Mouse (Mus musculus): Measurements from ENCODE around the gene Il17rd.

Il17rd gene

DNA sequence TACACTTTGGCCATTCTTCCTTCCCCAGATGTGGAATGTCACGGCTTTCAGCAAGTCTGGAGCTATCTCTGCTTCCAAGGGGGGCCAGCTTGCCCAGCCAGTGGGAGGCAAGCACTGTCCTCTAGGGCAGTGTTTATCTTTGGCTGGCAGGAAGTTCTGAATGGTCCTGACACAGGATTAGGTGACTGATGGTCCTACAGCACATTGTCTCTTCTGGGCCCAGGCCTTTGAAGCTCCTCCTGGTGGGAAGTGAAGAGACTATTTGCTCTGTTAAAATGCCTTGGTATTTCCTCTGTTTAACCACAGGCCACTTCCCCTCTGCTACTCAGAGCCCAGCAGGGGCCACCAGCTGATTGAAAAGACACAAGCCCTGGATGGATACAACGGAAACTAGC is 6.2 kb downstream of the Il17rd start:
- no peak for DNase-seq (ENCODE audit: low spot score)

DNA sequence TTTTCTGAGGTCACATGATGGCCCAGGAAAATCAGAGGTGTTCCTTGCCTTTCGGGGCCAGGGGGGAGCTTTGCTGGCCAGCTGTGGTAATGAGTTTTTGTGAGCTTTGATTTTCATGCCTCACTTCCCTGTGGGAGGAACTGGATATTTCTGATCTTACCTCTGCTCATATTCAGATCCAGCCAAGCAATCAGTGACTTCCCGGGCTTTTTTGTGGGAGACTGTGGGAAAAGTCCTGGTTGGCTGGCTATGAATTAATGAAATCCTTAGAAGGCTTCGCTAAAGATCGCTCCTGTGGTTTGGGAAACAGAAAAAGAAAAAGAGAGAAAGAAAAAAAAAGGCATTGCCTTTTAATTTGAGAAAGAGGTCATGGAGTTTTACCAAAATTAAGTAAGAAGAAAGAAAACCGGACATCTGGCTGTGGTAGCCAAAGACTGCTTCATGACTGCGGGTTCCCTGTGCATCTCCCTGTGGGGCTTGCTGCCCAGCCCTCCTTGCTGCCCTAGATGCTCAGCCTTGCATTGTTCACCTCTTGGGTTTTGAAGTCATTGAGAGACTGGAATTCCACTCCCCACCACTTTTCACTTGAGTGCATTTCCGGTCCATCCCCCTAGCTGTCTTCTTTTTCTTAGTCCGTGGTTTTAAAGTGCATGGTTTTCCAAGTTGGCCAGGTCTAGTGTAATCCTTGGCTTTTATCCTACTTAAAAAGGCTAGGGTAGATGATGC is 9.7 kb downstream of the Il17rd start:
- no peak for DNase-seq (ENCODE audit: low spot score)

GRCm38 (mm10) chr14:27050043-27050442 is 11.3 kb downstream of the Il17rd start:
- no peak for DNase-seq (ENCODE audit: low spot score)

DNA sequence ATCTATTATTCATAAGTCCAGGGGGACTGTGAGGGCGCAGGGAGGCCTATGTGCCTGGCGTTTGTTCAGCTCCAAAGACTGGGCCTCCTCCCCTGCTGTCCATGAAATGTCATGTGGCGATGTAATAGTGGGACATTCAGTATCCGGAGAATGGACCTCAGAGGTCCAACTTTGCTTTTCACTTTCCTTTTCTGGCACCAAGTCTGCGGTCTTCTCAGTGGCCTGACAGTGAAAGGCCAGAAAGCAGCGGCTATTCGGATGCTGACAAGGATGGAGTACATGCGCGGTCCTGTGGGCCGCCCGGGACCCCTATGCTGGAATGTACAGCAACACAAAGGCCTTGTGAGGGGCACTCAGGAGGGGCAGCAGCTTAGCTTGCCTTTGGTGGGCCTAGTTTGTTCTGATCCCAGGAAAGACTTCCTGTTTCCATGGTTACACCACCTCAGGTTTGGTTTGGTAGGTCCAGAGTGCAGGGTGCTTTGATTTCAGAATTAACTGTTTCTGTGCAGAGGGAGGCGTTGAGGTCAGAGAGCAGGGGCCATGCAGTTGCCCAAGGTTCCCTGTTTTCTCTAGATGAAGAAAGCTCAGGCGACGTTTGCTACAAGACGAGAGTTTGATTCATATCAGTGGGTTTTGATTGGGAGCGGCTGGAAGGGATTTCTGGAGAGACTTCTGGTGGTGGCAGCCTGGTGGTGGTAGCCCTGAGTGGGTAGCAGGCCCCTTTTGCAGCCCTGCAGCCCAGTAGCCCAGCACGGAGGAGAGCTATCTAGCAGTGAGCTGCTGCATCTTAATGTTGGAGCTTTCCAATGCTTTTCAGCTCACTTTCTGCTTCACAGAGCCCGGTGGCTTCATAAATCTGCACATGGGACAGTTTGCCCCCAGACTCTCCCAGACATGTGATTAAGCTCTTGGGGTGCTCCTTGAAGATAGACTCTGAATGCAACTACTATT is 12.1 kb downstream of the Il17rd start:
- DNase-seq (ENCODE audit: low spot score), result no peak

- no peak for DNase-seq (ENCODE audit: low spot score)
Measured at GRCm38 (mm10) chr14:27051511-27051895, 12.8 kb downstream of the Il17rd start.

GRCm38 (mm10) chr14:27058535-27059223 is 19.9 kb downstream of the Il17rd start:
- DNase-seq (ENCODE audit: low spot score), result no peak

- DNase-seq (ENCODE audit: low spot score), result no peak
Measured at GRCm38 (mm10) chr14:27059224-27059558, 20.4 kb downstream of the Il17rd start.

- DNase-seq (ENCODE audit: low spot score), result no peak
Measured at GRCm38 (mm10) chr14:27063338-27063737, 24.6 kb downstream of the Il17rd start.

DNA sequence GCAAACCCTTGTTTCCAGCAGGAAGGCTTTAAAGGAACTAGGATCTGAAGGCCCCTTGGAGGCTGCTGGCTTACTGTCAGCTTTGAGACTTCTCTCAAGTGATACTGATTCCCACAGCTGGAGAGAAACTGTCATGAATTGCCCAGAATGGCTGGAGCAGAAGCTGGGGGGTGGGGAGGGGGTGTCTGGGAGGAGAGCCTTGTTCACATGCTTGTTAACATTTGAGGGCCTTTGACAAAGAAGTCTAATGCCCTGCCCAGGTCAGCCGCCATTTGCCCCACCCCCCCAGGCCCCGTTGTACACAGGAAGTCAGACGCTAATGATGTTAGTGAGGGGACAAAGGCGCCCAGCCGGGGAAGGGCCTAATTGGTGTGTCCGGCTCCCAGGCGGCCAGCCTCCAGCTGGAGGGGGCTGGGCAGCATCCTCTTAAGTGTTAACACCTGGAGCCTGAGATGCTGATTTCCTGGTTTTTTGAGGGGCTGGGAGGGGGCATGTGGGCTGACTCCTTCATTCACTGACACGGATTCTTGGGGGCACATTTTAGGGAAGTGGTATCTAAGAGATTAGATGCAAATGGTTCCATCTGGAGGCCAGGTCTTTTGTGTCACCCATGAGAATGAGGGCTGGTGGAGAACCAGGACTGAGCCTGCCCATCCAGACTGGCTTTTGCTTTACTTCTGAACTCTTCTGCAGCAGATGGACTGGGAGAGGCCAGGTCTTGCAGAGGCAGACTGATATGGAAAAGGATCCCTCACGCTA is 27.6 kb downstream of the Il17rd start:
- DNase-seq (ENCODE audit: low spot score), result no peak

DNA sequence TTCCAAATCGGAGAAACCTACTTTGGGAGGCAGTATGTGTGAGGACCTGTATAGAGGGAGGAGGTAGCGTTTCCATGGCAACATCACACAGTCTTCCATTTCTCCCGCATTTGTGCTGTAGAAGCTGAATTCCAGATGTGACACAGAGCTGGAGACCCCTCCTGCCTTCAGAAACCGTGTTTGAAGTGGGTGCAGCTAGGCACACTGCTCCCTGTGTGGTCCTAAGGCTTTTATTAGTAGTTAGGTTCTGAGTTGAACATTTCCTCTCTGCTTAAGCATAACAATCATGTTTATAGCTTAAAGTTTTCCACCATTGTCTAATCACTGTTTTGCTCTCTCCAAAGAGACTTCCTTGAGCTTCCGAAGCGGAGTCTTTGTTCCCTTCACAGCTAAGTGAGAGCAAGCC is 29.1 kb downstream of the Il17rd start:
- DNase-seq (ENCODE audit: low spot score), result no peak

- no peak for DNase-seq (ENCODE audit: low spot score)
Measured at GRCm38 (mm10) chr14:27069434-27070097, 30.8 kb downstream of the Il17rd start.

DNA sequence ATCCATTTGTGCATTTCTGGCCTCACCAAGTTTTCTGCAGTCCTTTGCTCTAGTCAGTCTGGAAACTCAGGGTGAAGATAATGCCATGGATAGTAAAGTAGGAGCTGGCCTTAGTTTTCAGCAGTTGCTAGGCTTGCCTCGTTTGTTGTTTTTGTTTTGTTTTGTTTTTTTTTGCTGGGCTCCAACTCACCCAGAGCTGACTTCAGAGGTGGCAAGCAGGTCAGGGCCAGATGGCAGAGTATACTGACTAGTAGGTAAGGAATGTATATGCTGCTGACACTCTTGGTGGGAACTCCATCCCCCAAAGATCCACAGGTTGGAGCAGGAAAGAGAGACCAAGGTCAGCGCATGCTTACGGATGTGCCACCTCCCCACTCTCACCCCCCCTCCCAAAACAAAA is 31.4 kb downstream of the Il17rd start:
- no peak for DNase-seq (ENCODE audit: low spot score)

- DNase-seq (ENCODE audit: low spot score), result no peak
Measured at GRCm38 (mm10) chr14:27070758-27071157, 32.0 kb downstream of the Il17rd start.

GRCm38 (mm10) chr14:27071985-27072384 is 33.2 kb downstream of the Il17rd start:
- DNase-seq (ENCODE audit: low spot score), result no peak

GRCm38 (mm10) chr14:27075084-27075483 is 36.3 kb downstream of the Il17rd start:
- no peak for DNase-seq (ENCODE audit: low spot score)

GRCm38 (mm10) chr14:27075909-27076521 is 37.3 kb downstream of the Il17rd start:
- DNase-seq (ENCODE audit: low spot score), result no peak

GRCm38 (mm10) chr14:27076522-27076920 is 37.8 kb downstream of the Il17rd start:
- no peak for DNase-seq (ENCODE audit: low spot score)

DNA sequence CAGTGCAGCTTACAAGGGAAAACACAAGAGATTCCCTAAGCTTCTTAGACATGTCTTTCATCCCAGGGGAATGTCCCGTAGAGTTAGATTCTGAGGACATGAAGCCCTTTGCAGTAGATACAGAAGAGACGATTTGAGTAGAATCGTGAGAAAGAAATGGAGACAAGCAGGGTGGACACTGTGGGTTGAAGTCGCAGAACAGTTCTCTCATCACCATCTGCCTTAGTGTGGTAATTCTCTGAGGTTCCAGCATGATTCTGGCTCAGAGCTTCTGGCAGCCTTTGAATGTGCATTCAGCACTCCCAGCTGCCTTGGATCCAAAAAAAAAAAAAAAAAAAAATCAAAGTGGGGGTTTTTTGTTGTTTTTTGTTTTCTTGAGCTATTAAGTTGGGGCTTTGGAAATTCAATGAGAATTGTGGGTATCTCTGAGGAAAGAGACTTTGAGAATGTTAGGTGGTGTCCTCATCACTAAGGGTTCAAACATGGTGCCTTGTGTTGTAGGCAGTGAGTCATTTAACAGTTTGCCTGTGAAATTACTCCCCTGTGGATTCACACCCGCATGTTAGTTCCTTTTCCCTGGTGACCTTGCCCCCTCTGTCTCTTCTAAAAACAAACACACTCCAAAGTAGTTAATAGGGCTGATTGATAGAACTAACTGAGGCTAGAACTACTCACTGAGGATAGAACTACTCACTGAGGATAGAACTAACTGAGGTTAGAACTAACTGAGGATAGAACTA is 43.0 kb downstream of the Il17rd start:
- DNase-seq (ENCODE audit: low spot score), result no peak

- no peak for DNase-seq (ENCODE audit: low spot score)
Measured at GRCm38 (mm10) chr14:27085471-27085870, 46.7 kb downstream of the Il17rd start.

DNA sequence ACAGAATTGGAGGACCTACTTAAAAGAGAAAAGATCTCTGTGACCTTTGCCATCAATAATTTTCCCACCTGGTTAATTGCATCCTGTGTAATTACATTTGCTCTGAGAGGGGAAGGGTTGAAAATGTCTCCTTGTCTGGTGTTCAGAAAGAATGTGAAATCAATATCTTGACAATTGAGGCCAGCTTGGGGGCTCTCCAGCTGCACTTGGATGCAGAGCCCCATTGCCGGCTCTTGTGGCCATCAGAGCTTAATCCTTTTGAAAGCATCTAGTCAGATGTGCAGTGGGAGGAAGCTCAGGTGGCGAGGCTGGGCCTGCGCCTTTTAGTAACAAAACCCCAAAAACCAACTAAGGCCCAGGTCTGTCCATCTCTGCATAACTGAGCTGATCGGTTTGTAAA is 47.3 kb downstream of the Il17rd start:
- DNase-seq (ENCODE audit: low spot score), result no peak
